Mouse (Mus musculus) adrenal gland, postnatal 14 days (tissue): ENCODE measurements at regions not wholly inside any gene's neighbourhood (a gene's known extent, or its start where the extent isn't known, plus 50 kb on each side); places are given as distances from the start of the nearest gene placed in this dataset.
"Not testable (repeated sequence)": the region's sequence is repeated elsewhere in the genome, so short reads cannot be mapped to it uniquely, and the experiment has no call there.

Experiments used
- DNase-seq: peaks from one replicate; pipeline ENCODE4 v3.0.0; 2021; ENCODE audit warnings: mixed read lengths

GRCm38 (mm10) chr12:6638761-6639281 is 1263.3 kb upstream of the Klhl29 start:
- DNase-seq = no peak

- DNase-seq = no peak
Measured at GRCm38 (mm10) chr12:6637771-6638305, 1262.4 kb upstream of the Klhl29 start.

GRCm38 (mm10) chr12:6622575-6623146 is 1247.2 kb upstream of the Klhl29 start:
- DNase-seq = no peak

- DNase-seq = peak; percentile 67
Measured at GRCm38 (mm10) chr12:6601111-6601510, 1225.6 kb upstream of the Klhl29 start.

GRCm38 (mm10) chr12:6595484-6595883 is 1220.0 kb upstream of the Klhl29 start:
- not testable (repeated sequence) for DNase-seq

GRCm38 (mm10) chr12:6590231-6590630 is 1214.7 kb upstream of the Klhl29 start:
- peak; percentile 58 for DNase-seq

GRCm38 (mm10) chr12:6588031-6588701 is 1212.7 kb upstream of the Klhl29 start:
- DNase-seq = peak; percentile 28

- no peak for DNase-seq
Measured at GRCm38 (mm10) chr12:6580195-6580594, 1204.7 kb upstream of the Klhl29 start.

GRCm38 (mm10) chr12:6576866-6577360 is 1201.4 kb upstream of the Klhl29 start:
- no peak for DNase-seq
